Mouse (Mus musculus) heart, embryonic 11.5 days (tissue): ENCODE results near the gene Rbp7. TPM values are rescaled to one million over a fixed set of nuclear protein-coding genes. Genes with fewer than 3 reads are reported as not detected.
"Not testable (repeated sequence)": the region's sequence is repeated elsewhere in the genome, so short reads cannot be mapped to it uniquely, and the experiment has no call there.

ENCODE experiments used
- ATAC-seq: fragments of 200-750 bp; cut with Nextera tagmentation; replicated peaks from 2 replicates; pipeline ENCODE4 v1.8.0; 2017; ENCODE audit warnings: moderate library complexity; ENCODE audit not compliant: insufficient number of reproducible peaks, low FRiP score, low TSS enrichment
- H3K27ac ChIP-seq: fragments of 300-500 bp; sonication (generic); 2 replicates; pipeline ENCODE4 v1.5.1; 2014; ENCODE audit warnings: mild to moderate bottlenecking, low read depth, low read length
- H3K27me3 ChIP-seq: fragments of 300-500 bp; sonication (generic); 2 replicates; pipeline ENCODE4 v1.6.1; 2014; ENCODE audit warnings: mild to moderate bottlenecking, low read length, mixed read lengths; ENCODE audit not compliant: control insufficient read depth, insufficient read depth
- H3K36me3 ChIP-seq: fragments of 300-500 bp; sonication (generic); 2 replicates; pipeline ENCODE4 v1.6.1; 2014; ENCODE audit warnings: mild to moderate bottlenecking, low read length, moderate library complexity, mixed read lengths; ENCODE audit not compliant: control insufficient read depth, insufficient read depth
- H3K4me1 ChIP-seq: fragments of 300-500 bp; sonication (generic); 2 replicates; pipeline ENCODE4 v1.6.1; 2014; ENCODE audit warnings: low read length; ENCODE audit not compliant: control insufficient read depth, insufficient read depth
- H3K4me2 ChIP-seq: fragments of 300-500 bp; sonication (generic); 2 replicates; pipeline ENCODE4 v1.6.1; 2014; ENCODE audit warnings: mild to moderate bottlenecking, moderate library complexity
- H3K4me3 ChIP-seq: fragments of 300-500 bp; sonication (generic); 2 replicates; pipeline ENCODE4 v1.5.1; 2014; ENCODE audit warnings: low read depth, low read length
- H3K9ac ChIP-seq: fragments of 300-500 bp; sonication (generic); 2 replicates; pipeline ENCODE4 v1.6.1; 2014; ENCODE audit warnings: mild to moderate bottlenecking, low read depth, low read length, moderate library complexity
- H3K9me3 ChIP-seq: fragments of 300-500 bp; sonication (generic); replicated peaks from 2 replicates; pipeline ENCODE4 v1.6.1; 2016; ENCODE audit warnings: low read length; ENCODE audit not compliant: control insufficient read depth
- WGBS: fragments of 180-500 bp; shearing (Covaris S2); extraction: QIAGEN DNeasy Blood & Tissue Kit; methylation state at CpG from one replicate; pipeline ENCODE4 v1.1.7; 2014; ENCODE audit not compliant: insufficient replicate concordance; 5-methylcytosine and 5-hydroxymethylcytosine counted together
- polyA plus RNA-seq: library from polyadenylated mRNA; unstranded; fragments of >200 nt; fragmentation: Nextera tagmentation; extraction: Ambion mirVana; gene quantifications from 2 replicates; pipeline ENCODE4 v1.2.1, GENCODE M21; 2014

The Rbp7 gene
- polyA plus RNA-seq, 1 experiment from 2014 or later, result 2.5 TPM

- no peaks in the 10 kb centered on the region for H3K9me3 ChIP-seq
- no peak overlapping the region for H3K4me3 ChIP-seq
- no peak for ATAC-seq
- peak overlapping the region; percentile 73 for H3K4me2 ChIP-seq
- no peaks in the 10 kb centered on the region for H3K27me3 ChIP-seq
- H3K27ac ChIP-seq, result peak overlapping the region; percentile 77
- H3K4me1 ChIP-seq, result peaks cover 4% of the 10 kb centered on the region
- peak overlapping the region; percentile 16; the same call in 1 of the 2 replicates for H3K9ac ChIP-seq
- 14% methylated on average over 1 of the region's 1 CpGs for WGBS
- no peaks in the 10 kb centered on the region for H3K36me3 ChIP-seq
These were observed 8.5 kb downstream of the Rbp7 start for GRCm38 (mm10) chr4:149446309-149446708.

GRCm38 (mm10) chr4:149445868-149446267, 8.9 kb downstream of the Rbp7 start:
- Histone ChIP-seq H3K27ac (peak overlapping the region; percentile 77), H3K4me2 (peak overlapping the region; percentile 73), H3K4me1 (peaks cover 4% of the 10 kb centered on the region), H3K9ac (peak overlapping the region; percentile 70; the same call in 1 of the 2 replicates), H3K27me3 (no peaks in the 10 kb centered on the region), H3K4me3 (peak overlapping the region; percentile 8), H3K36me3 (no peaks in the 10 kb centered on the region), H3K9me3 (no peaks in the 10 kb centered on the region)
- ATAC-seq, result peak; percentile 50; the same call in 1 of the 2 replicates
- WGBS, result 1% methylated on average over 11 of the region's 11 CpGs

GRCm38 (mm10) chr4:149444964-149445701, 9.6 kb downstream of the Rbp7 start:
- Histone ChIP-seq H3K4me1 (peaks cover 4% of the 10 kb centered on the region), H3K9me3 (no peaks in the 10 kb centered on the region), H3K9ac (peak overlapping the region; percentile 70), H3K27me3 (no peaks in the 10 kb centered on the region), H3K27ac (peak overlapping the region; percentile 77), H3K36me3 (no peaks in the 10 kb centered on the region), H3K4me3 (peak overlapping the region; percentile 8), H3K4me2 (peak overlapping the region; percentile 73)
- WGBS, result under 1% methylated on average over 36 of the region's 36 CpGs
- ATAC-seq, result peak; percentile 93

- H3K36me3 ChIP-seq, result no peaks in the 10 kb centered on the region
- H3K27me3 ChIP-seq, result no peaks in the 10 kb centered on the region
- no peak overlapping the region for H3K4me3 ChIP-seq
- peak overlapping the region; percentile 73; the same call in 1 of the 2 replicates for H3K4me2 ChIP-seq
- peak overlapping the region; percentile 77 for H3K27ac ChIP-seq
- WGBS, result 68% methylated on average over 1 of the region's 1 CpGs
- ATAC-seq, result no peak
- H3K9ac ChIP-seq, result peak overlapping the region; percentile 70; the same call in 1 of the 2 replicates
- peaks cover 4% of the 10 kb centered on the region for H3K4me1 ChIP-seq
- H3K9me3 ChIP-seq, result no peaks in the 10 kb centered on the region
These were observed 10.3 kb downstream of the Rbp7 start for GRCm38 (mm10) chr4:149444465-149444864.

GRCm38 (mm10) chr4:149442436-149442835, 12.3 kb downstream of the Rbp7 start:
- Histone ChIP-seq H3K4me3 (no peak overlapping the region), H3K9ac (no peak overlapping the region), H3K9me3 (no peaks in the 10 kb centered on the region), H3K36me3 (no peaks in the 10 kb centered on the region), H3K4me2 (no peak overlapping the region), H3K4me1 (peaks cover 4% of the 10 kb centered on the region), H3K27me3 (no peaks in the 10 kb centered on the region), H3K27ac (no peak overlapping the region; the same call in 1 of the 2 replicates)
- no peak for ATAC-seq
- 47% methylated on average over 3 of the region's 3 CpGs for WGBS

GRCm38 (mm10) chr4:149440576-149440975, 14.2 kb downstream of the Rbp7 start:
- Histone ChIP-seq H3K4me1 (no peaks in the 10 kb centered on the region; the same call in 1 of the 2 replicates), H3K27ac (no peak overlapping the region), H3K36me3 (no peaks in the 10 kb centered on the region), H3K4me2 (no peak overlapping the region), H3K27me3 (no peaks in the 10 kb centered on the region), H3K9me3 (no peaks in the 10 kb centered on the region), H3K4me3 (no peak overlapping the region), H3K9ac (no peak overlapping the region)
- WGBS, result 80% methylated on average over 8 of the region's 8 CpGs
- ATAC-seq, result no peak

GRCm38 (mm10) chr4:149431887-149432286, 22.9 kb downstream of the Rbp7 start:
- not testable (repeated sequence) for H3K27ac ChIP-seq, H3K4me1 ChIP-seq, H3K9me3 ChIP-seq, ATAC-seq, H3K36me3 ChIP-seq, H3K4me2 ChIP-seq, H3K9ac ChIP-seq, H3K27me3 ChIP-seq, H3K4me3 ChIP-seq
- WGBS, result 75% methylated on average over 1 of the region's 1 CpGs

GRCm38 (mm10) chr4:149429592-149429991, 25.2 kb downstream of the Rbp7 start:
- no peak overlapping the region for H3K4me2 ChIP-seq
- 83% methylated on average over 5 of the region's 5 CpGs for WGBS
- no peak for ATAC-seq
- H3K9ac ChIP-seq, result no peak overlapping the region
- no peaks in the 10 kb centered on the region for H3K27me3 ChIP-seq
- no peak overlapping the region for H3K27ac ChIP-seq
- no peaks in the 10 kb centered on the region for H3K4me1 ChIP-seq
- no peaks in the 10 kb centered on the region for H3K9me3 ChIP-seq
- H3K36me3 ChIP-seq, result no peaks in the 10 kb centered on the region
- no peak overlapping the region for H3K4me3 ChIP-seq
